Mouse (Mus musculus): ENCODE measurements around the gene Lingo1. TPM values are rescaled to one million over a fixed set of nuclear protein-coding genes. Genes with fewer than 3 reads are reported as not detected.
A peak's percentile ranks its signal among the peaks of the same experiment; 100 is the strongest.

The Lingo1 gene
- polyA plus RNA-seq, 1 experiment from 2014 or later: 8.3 TPM

DNA sequence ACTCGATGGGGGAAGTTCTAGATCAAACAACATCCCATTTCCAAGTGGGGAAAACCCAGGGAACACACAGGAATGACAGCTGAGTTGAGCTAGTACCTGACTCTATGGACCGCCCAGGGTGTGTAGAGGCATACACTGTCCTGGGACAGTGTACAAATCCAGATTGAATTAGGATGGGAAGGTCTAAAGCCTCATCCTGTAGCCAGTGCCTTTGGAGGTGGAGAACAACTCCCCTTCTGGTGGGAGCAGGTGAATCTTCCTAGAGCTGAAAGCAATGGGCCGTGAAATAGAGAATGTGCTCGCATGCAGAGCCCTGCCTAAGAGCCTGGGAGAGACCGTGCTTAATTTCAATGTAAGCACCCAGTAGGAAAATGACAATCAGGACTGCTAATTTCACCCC is 185.8 kb downstream of the Lingo1 start:
- Histone ChIP-seq H3K4me1 (ENCODE audit: control insufficient read depth, insufficient read depth, low read length) (peaks cover 4% of the 10 kb centered on the region; the same call in 1 of the 2 replicates), H3K27ac (replicated peaks; ENCODE audit: low read depth, low read length) (no peak overlapping the region), H3K9ac (ENCODE audit: low read depth, low read length) (no peak overlapping the region), H3K9me3 (ENCODE audit: control insufficient read depth, low read length) (no peaks in the 10 kb centered on the region), H3K27me3 (replicated peaks; ENCODE audit: control insufficient read depth, insufficient read depth, low read length) (no peaks in the 10 kb centered on the region; the same call in 1 of the 2 replicates), H3K4me3 (ENCODE audit: low read depth, low read length) (no peak overlapping the region), H3K4me2 (ENCODE audit: low read depth, low read length) (no peak overlapping the region), H3K36me3 (ENCODE audit: control insufficient read depth, insufficient read depth, low read length) (no peaks in the 10 kb centered on the region)
- 79% methylated on average over 5 of the region's 5 CpGs for WGBS
- DNase-seq (ENCODE audit: low spot score): no peak
- no peak for ATAC-seq (ENCODE audit: low read depth)

GRCm38 (mm10) chr9:56609486-56609885 is 186.8 kb downstream of the Lingo1 start:
- H3K9ac ChIP-seq (ENCODE audit: low read depth, low read length): no peak overlapping the region
- no peaks in the 10 kb centered on the region for H3K9me3 ChIP-seq (ENCODE audit: control insufficient read depth, low read length)
- H3K27me3 ChIP-seq (replicated peaks; ENCODE audit: control insufficient read depth, insufficient read depth, low read length): no peaks in the 10 kb centered on the region; the same call in 1 of the 2 replicates
- no peaks in the 10 kb centered on the region for H3K36me3 ChIP-seq (ENCODE audit: control insufficient read depth, insufficient read depth, low read length)
- no peak overlapping the region for H3K27ac ChIP-seq (replicated peaks; ENCODE audit: low read depth, low read length)
- WGBS: 13% methylated on average over 5 of the region's 5 CpGs
- DNase-seq (ENCODE audit: low spot score): no peak
- no peak for ATAC-seq (ENCODE audit: low read depth)
- no peak overlapping the region for H3K4me3 ChIP-seq (ENCODE audit: low read depth, low read length)
- peaks cover 4% of the 10 kb centered on the region; the same call in 1 of the 2 replicates for H3K4me1 ChIP-seq (ENCODE audit: control insufficient read depth, insufficient read depth, low read length)
- no peak overlapping the region for H3K4me2 ChIP-seq (ENCODE audit: low read depth, low read length)

GRCm38 (mm10) chr9:56608691-56609351 is 187.4 kb downstream of the Lingo1 start:
- Histone ChIP-seq H3K4me1 (ENCODE audit: control insufficient read depth, insufficient read depth, low read length) (peaks cover 4% of the 10 kb centered on the region; the same call in 1 of the 2 replicates), H3K36me3 (ENCODE audit: control insufficient read depth, insufficient read depth, low read length) (no peaks in the 10 kb centered on the region), H3K9me3 (ENCODE audit: control insufficient read depth, low read length) (no peaks in the 10 kb centered on the region), H3K4me2 (ENCODE audit: low read depth, low read length) (no peak overlapping the region), H3K27me3 (replicated peaks; ENCODE audit: control insufficient read depth, insufficient read depth, low read length) (no peaks in the 10 kb centered on the region; the same call in 1 of the 2 replicates), H3K4me3 (ENCODE audit: low read depth, low read length) (no peak overlapping the region), H3K27ac (replicated peaks; ENCODE audit: low read depth, low read length) (no peak overlapping the region), H3K9ac (ENCODE audit: low read depth, low read length) (no peak overlapping the region)
- no peak for DNase-seq (ENCODE audit: low spot score)
- WGBS: 17% methylated on average over 11 of the region's 11 CpGs
- ATAC-seq (ENCODE audit: low read depth): 0 out of 2 replicates have a peak, but pooled peaks have one; percentile 19

- H3K4me1 ChIP-seq (ENCODE audit: control insufficient read depth, insufficient read depth, low read length): peaks cover 4% of the 10 kb centered on the region; the same call in 1 of the 2 replicates
- H3K27me3 ChIP-seq (replicated peaks; ENCODE audit: control insufficient read depth, insufficient read depth, low read length): no peaks in the 10 kb centered on the region; the same call in 1 of the 2 replicates
- WGBS: 60% methylated on average over 16 of the region's 16 CpGs
- H3K9me3 ChIP-seq (ENCODE audit: control insufficient read depth, low read length): no peaks in the 10 kb centered on the region
- no peak for DNase-seq (ENCODE audit: low spot score)
- H3K27ac ChIP-seq (replicated peaks; ENCODE audit: low read depth, low read length): no peak overlapping the region
- no peak overlapping the region for H3K9ac ChIP-seq (ENCODE audit: low read depth, low read length)
- H3K4me3 ChIP-seq (ENCODE audit: low read depth, low read length): no peak overlapping the region
- no peak for ATAC-seq (ENCODE audit: low read depth)
- no peaks in the 10 kb centered on the region for H3K36me3 ChIP-seq (ENCODE audit: control insufficient read depth, insufficient read depth, low read length)
- no peak overlapping the region for H3K4me2 ChIP-seq (ENCODE audit: low read depth, low read length)
These were observed 190.1 kb downstream of the Lingo1 start for GRCm38 (mm10) chr9:56606082-56606740.

DNA sequence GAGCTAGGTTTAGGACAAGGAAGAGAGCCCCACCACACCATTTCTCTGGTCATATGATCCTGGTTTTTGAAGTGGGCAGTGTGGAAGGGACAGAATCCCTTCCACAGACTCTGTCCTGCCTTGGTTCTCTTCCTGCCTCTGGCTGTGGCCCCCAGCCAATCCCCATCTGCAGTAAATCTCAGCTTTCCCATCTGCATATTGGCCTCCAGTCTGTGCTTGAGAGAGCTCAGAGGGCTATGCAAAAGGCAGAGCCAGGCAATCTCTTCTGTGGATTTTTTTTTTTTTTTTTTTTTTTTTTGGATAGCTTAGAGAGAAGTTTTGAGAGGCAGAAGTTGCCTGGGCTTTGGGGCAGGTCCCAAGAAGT is 190.8 kb downstream of the Lingo1 start:
- Histone ChIP-seq H3K27me3 (replicated peaks; ENCODE audit: control insufficient read depth, insufficient read depth, low read length) (no peaks in the 10 kb centered on the region; the same call in 1 of the 2 replicates), H3K4me1 (ENCODE audit: control insufficient read depth, insufficient read depth, low read length) (peaks cover 4% of the 10 kb centered on the region; the same call in 1 of the 2 replicates), H3K9ac (ENCODE audit: low read depth, low read length) (no peak overlapping the region), H3K27ac (replicated peaks; ENCODE audit: low read depth, low read length) (no peak overlapping the region), H3K36me3 (ENCODE audit: control insufficient read depth, insufficient read depth, low read length) (no peaks in the 10 kb centered on the region), H3K4me2 (ENCODE audit: low read depth, low read length) (no peak overlapping the region), H3K4me3 (ENCODE audit: low read depth, low read length) (no peak overlapping the region), H3K9me3 (ENCODE audit: control insufficient read depth, low read length) (no peaks in the 10 kb centered on the region)
- ATAC-seq (ENCODE audit: low read depth) (no peak), DNase-seq (ENCODE audit: low spot score) (no peak)

GRCm38 (mm10) chr9:56604797-56605442 is 191.3 kb downstream of the Lingo1 start:
- Histone ChIP-seq H3K4me1 (ENCODE audit: control insufficient read depth, insufficient read depth, low read length) (peaks cover 4% of the 10 kb centered on the region; the same call in 1 of the 2 replicates), H3K27me3 (replicated peaks; ENCODE audit: control insufficient read depth, insufficient read depth, low read length) (no peaks in the 10 kb centered on the region; the same call in 1 of the 2 replicates), H3K9ac (ENCODE audit: low read depth, low read length) (no peak overlapping the region), H3K36me3 (ENCODE audit: control insufficient read depth, insufficient read depth, low read length) (no peaks in the 10 kb centered on the region), H3K4me2 (ENCODE audit: low read depth, low read length) (no peak overlapping the region), H3K27ac (replicated peaks; ENCODE audit: low read depth, low read length) (no peak overlapping the region), H3K4me3 (ENCODE audit: low read depth, low read length) (no peak overlapping the region), H3K9me3 (ENCODE audit: control insufficient read depth, low read length) (no peaks in the 10 kb centered on the region)
- WGBS: 56% methylated on average over 12 of the region's 12 CpGs
- DNase-seq (ENCODE audit: low spot score) (peak; percentile 18), ATAC-seq (ENCODE audit: low read depth) (no peak)

DNA sequence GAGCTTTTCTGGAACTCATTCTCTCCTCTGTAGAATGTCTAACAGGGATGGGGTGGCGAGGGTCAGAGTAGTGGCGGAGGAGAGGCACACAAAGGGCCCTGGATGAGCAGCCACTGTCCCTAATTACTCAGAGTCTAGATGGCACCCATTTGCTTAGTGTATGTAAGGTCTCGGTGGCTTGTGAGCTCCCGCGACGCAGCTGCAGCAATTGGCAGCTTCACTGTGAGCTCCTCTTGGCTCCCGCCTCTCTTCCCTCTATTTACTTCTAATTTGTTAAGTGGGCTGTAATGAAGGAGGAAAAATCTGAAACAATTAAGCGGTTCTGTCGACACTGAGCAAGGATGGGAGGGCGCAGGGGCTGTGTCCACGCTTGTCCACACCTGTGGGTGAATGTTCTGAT is 195.6 kb downstream of the Lingo1 start:
- Histone ChIP-seq H3K36me3 (ENCODE audit: control insufficient read depth, insufficient read depth, low read length) (no peaks in the 10 kb centered on the region), H3K4me3 (ENCODE audit: low read depth, low read length) (no peak overlapping the region), H3K27ac (replicated peaks; ENCODE audit: low read depth, low read length) (no peak overlapping the region), H3K9ac (ENCODE audit: low read depth, low read length) (no peak overlapping the region), H3K4me2 (ENCODE audit: low read depth, low read length) (no peak overlapping the region), H3K9me3 (ENCODE audit: control insufficient read depth, low read length) (no peaks in the 10 kb centered on the region), H3K27me3 (replicated peaks; ENCODE audit: control insufficient read depth, insufficient read depth, low read length) (no peaks in the 10 kb centered on the region), H3K4me1 (ENCODE audit: control insufficient read depth, insufficient read depth, low read length) (no peaks in the 10 kb centered on the region)
- DNase-seq (ENCODE audit: low spot score) (peak; percentile 22), ATAC-seq (ENCODE audit: low read depth) (no peak)
- WGBS: 62% methylated on average over 11 of the region's 11 CpGs

GRCm38 (mm10) chr9:56592639-56593038 is 203.6 kb downstream of the Lingo1 start:
- H3K9ac ChIP-seq (ENCODE audit: low read depth, low read length): no peak overlapping the region
- ATAC-seq (ENCODE audit: low read depth): no peak
- DNase-seq (ENCODE audit: low spot score): no peak
- H3K27me3 ChIP-seq (replicated peaks; ENCODE audit: control insufficient read depth, insufficient read depth, low read length): no peaks in the 10 kb centered on the region
- no peaks in the 10 kb centered on the region for H3K9me3 ChIP-seq (ENCODE audit: control insufficient read depth, low read length)
- no peak overlapping the region for H3K4me3 ChIP-seq (ENCODE audit: low read depth, low read length)
- no peaks in the 10 kb centered on the region for H3K4me1 ChIP-seq (ENCODE audit: control insufficient read depth, insufficient read depth, low read length)
- no peak overlapping the region for H3K4me2 ChIP-seq (ENCODE audit: low read depth, low read length)
- WGBS: 86% methylated on average over 7 of the region's 7 CpGs
- no peaks in the 10 kb centered on the region for H3K36me3 ChIP-seq (ENCODE audit: control insufficient read depth, insufficient read depth, low read length)
- no peak overlapping the region for H3K27ac ChIP-seq (replicated peaks; ENCODE audit: low read depth, low read length)

All from embryonic facial prominence, embryonic 14.5 days (tissue).